Mouse (Mus musculus) midbrain, postnatal 0 days (tissue): ENCODE results near the gene Galnt9. TPM values are rescaled to one million over a fixed set of nuclear protein-coding genes. Genes with fewer than 3 reads are reported as not detected.

ENCODE experiments used
- ATAC-seq: fragments of 200-750 bp; cut with Nextera tagmentation; 2 replicates; pipeline ENCODE4 v1.8.0; 2017; ENCODE audit warnings: moderate number of reproducible peaks, mild to moderate bottlenecking, moderate TSS enrichment, moderate library complexity; ENCODE audit not compliant: low FRiP score
- DNase-seq: peaks from one replicate; pipeline ENCODE4 v3.0.0-alpha.2; 2015; ENCODE audit warnings: low spot score
- H3K27ac ChIP-seq: fragments of 300-500 bp; sonication (generic); 2 replicates; pipeline ENCODE4 v1.5.1; 2014; ENCODE audit warnings: low read depth, mild to moderate bottlenecking, low read length, mixed read lengths
- H3K27me3 ChIP-seq: fragments of 300-500 bp; sonication (generic); 2 replicates; pipeline ENCODE4 v1.6.1; 2014; ENCODE audit warnings: low read length, control low read depth, mixed read lengths; ENCODE audit not compliant: insufficient read depth
- H3K36me3 ChIP-seq: fragments of 300-500 bp; sonication (generic); 2 replicates; pipeline ENCODE4 v1.6.1; 2014; ENCODE audit warnings: low read length, control low read depth, mixed read lengths; ENCODE audit not compliant: insufficient read depth
- H3K4me1 ChIP-seq: fragments of 300-500 bp; sonication (generic); 2 replicates; pipeline ENCODE4 v1.6.1; 2014; ENCODE audit warnings: mild to moderate bottlenecking, control low read depth, antibody characterized with exemption, low read length, mixed read lengths; ENCODE audit not compliant: insufficient read depth
- H3K4me2 ChIP-seq: fragments of 300-500 bp; sonication (generic); 2 replicates; pipeline ENCODE4 v1.6.1; 2014; ENCODE audit warnings: low read depth, mild to moderate bottlenecking, low read length, mixed read lengths; ENCODE audit not compliant: poor library complexity, severe bottlenecking
- H3K4me3 ChIP-seq: fragments of 300-500 bp; sonication (generic); 2 replicates; pipeline ENCODE4 v1.5.1; 2014; ENCODE audit warnings: low read depth, mild to moderate bottlenecking, low read length, moderate library complexity
- H3K9ac ChIP-seq: fragments of 300-500 bp; sonication (generic); replicated peaks from 2 replicates; pipeline ENCODE4 v1.6.1; 2014; ENCODE audit warnings: mild to moderate bottlenecking, low read length, moderate library complexity, mixed read lengths; ENCODE audit not compliant: poor library complexity, severe bottlenecking
- H3K9me3 ChIP-seq: fragments of 300-500 bp; sonication (generic); 2 replicates; pipeline ENCODE4 v1.6.1; 2016; ENCODE audit warnings: low read length, control low read depth
- CTCF ChIP-seq: IDR thresholded peaks from 2 replicates; pipeline ENCODE4 v1.5.1; 2016; ENCODE audit warnings: antibody characterized with exemption, mild to moderate bottlenecking
- WGBS: fragments of 180-500 bp; shearing (Covaris S2); extraction: QIAGEN DNeasy Blood & Tissue Kit; methylation state at CpG from one replicate; pipeline ENCODE4 v1.1.7; 2014; 5-methylcytosine and 5-hydroxymethylcytosine counted together
- polyA plus RNA-seq: library from polyadenylated mRNA; unstranded; fragments of >200 nt; fragmentation: Nextera tagmentation; extraction: Ambion mirVana; gene quantifications from 2 replicates; pipeline ENCODE4 v1.2.1, GENCODE M21; 2015
- total RNA-seq: library from RNA; depleted of rRNA; stranded (reverse); fragments of >200 nt; gene quantifications from 2 replicates; pipeline ENCODE4 v1.2.3, GENCODE M21; 2014

Gene Galnt9
- total and polyA plus RNA-seq, 2 experiments from 2014 or later: 23.1 to 34.0 TPM

DNA sequence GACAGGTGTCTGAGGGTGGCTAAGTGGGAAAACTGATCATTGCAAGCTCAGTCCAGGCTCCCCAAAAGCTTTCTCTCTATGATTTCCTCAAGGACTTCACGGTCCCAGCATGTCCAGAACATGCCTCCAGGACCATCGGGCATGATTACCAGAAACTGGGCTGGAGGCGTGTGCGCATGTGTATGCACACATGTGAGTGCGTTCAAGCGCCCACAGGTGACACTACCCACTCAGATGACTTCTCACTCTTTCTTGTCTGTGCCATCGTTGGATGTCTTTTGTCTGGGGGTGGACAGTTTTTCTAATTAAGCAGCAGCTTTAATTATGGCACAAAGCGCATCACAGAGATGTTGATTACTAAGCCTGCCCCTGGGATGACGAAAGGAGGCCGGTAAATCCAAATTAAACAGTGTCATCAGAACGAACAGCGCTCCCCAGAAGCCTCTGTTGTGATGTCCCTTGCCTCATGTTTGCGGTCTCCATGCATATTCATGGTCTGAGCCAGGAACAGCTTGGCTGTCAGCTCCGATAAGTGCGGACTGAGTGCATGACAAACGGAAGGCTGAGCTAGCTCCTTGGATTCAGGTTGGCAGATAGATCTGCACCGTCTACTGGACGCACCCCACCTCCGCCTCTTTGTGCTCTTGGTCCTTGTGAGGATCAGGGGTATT lies 36.5 kb downstream of the Galnt9 start:
- DNase-seq: peak; percentile 61
- TF ChIP-seq CTCF: no peak
- H3K4me2 ChIP-seq: no peak overlapping the region

GRCm38 (mm10) chr5:110582647-110583538 lies 38.7 kb downstream of the Galnt9 start:
- no peak overlapping the region for H3K9ac ChIP-seq
- H3K4me3 ChIP-seq: no peak overlapping the region
- no peaks in the 10 kb centered on the region for H3K27me3 ChIP-seq
- H3K4me1 ChIP-seq: no peaks in the 10 kb centered on the region
- ATAC-seq: no peak
- H3K36me3 ChIP-seq: peaks cover 4% of the 10 kb centered on the region; the same call in 1 of the 2 replicates
- DNase-seq: peak; percentile 54
- no peak overlapping the region for H3K27ac ChIP-seq
- no peak for TF ChIP-seq CTCF
- 68% methylated on average over 10 of the region's 10 CpGs for WGBS
- H3K9me3 ChIP-seq: no peaks in the 10 kb centered on the region
- H3K4me2 ChIP-seq: no peak overlapping the region

More for the DNA sequence above, 36.5 kb downstream of the Galnt9 start:
- Histone ChIP-seq H3K9ac (no peak overlapping the region), H3K27ac (no peak overlapping the region), H3K36me3 (peaks cover 4% of the 10 kb centered on the region; the same call in 1 of the 2 replicates), H3K4me3 (no peak overlapping the region), H3K4me1 (no peaks in the 10 kb centered on the region), H3K27me3 (no peaks in the 10 kb centered on the region), H3K9me3 (no peaks in the 10 kb centered on the region)
- 45% methylated on average over 19 of the region's 19 CpGs for WGBS
- ATAC-seq: peak; percentile 52; the same call in 1 of the 2 replicates

DNA sequence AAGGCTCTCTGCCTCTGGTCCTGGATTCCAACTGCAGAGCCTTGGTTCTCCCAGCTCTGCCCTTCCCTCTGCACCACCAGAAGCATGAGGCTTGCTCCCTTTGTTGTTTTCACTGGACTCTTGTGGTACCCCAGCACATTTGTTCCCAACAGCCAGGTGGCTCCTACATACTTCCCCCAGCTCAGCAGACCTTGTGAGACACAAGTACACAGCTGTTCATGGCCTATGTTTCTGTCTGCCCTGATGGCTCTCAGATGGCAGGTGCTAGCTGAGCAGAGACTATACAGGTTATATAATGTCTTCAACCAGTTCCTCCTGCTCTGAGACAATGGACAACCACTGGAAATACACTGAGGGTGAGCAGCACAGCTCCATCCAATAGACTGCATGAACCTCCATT lies 43.3 kb downstream of the Galnt9 start:
- H3K4me2 ChIP-seq: no peak overlapping the region
- TF ChIP-seq CTCF: no peak
- no peaks in the 10 kb centered on the region for H3K4me1 ChIP-seq
- no peak overlapping the region for H3K4me3 ChIP-seq
- no peak for DNase-seq
- no peaks in the 10 kb centered on the region for H3K27me3 ChIP-seq
- no peak overlapping the region for H3K9ac ChIP-seq
- ATAC-seq: no peak
- no peak overlapping the region for H3K27ac ChIP-seq
- peaks cover 7% of the 10 kb centered on the region for H3K36me3 ChIP-seq
- H3K9me3 ChIP-seq: no peaks in the 10 kb centered on the region

DNA sequence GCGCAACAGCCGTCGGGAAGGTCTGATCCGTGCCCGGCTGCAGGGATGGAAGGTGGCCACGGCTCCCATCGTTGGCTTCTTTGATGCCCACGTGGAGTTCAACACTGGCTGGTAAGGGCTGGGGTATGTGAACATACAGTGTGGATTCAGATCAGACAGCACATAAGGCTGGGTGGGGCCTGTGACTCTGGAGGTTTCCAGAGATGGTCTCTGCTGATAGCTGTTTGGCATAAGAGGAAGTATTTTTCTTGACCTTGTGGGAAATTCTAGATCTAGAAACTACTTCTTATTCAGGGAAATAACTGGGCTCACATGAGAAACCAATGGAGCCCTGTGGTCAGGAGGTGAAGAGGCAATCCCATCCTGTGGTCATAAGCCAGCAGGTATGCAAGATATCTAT lies 45.7 kb downstream of the Galnt9 start:
- 95% methylated on average over 8 of the region's 8 CpGs for WGBS
- Histone ChIP-seq H3K9ac (no peak overlapping the region), H3K36me3 (peaks cover 7% of the 10 kb centered on the region), H3K4me2 (no peak overlapping the region), H3K9me3 (no peaks in the 10 kb centered on the region), H3K4me1 (no peaks in the 10 kb centered on the region), H3K27me3 (no peaks in the 10 kb centered on the region), H3K27ac (no peak overlapping the region), H3K4me3 (no peak overlapping the region)
- ATAC-seq (no peak), DNase-seq (no peak)
- no peak for TF ChIP-seq CTCF

DNA sequence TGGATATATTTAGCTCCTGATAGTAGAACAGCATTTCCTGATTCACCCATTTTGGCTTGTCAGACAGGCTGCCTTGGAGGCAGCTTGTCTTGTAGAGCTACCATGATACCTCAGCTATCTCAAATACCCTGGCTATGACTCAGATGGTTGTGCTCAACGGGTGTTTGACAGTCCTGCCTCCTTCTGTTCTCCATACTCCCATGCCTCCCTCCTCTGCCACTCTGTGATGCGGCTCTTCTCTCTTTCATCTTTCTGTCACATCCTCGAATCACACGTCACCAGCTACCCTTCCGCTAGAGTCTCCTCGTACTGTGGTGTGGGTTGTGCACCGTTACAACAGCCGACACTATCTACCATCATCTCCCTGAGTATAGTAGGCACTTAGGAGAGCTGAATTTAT lies 50.3 kb downstream of the Galnt9 start:
- Histone ChIP-seq H3K27me3 (no peaks in the 10 kb centered on the region), H3K4me2 (no peak overlapping the region), H3K9me3 (no peaks in the 10 kb centered on the region), H3K4me3 (no peak overlapping the region), H3K27ac (no peak overlapping the region), H3K9ac (no peak overlapping the region), H3K36me3 (peaks cover 7% of the 10 kb centered on the region), H3K4me1 (no peaks in the 10 kb centered on the region)
- no peak for DNase-seq
- no peak for ATAC-seq
- TF ChIP-seq CTCF: no peak
- 86% methylated on average over 8 of the region's 8 CpGs for WGBS

GRCm38 (mm10) chr5:110595341-110595740 lies 51.2 kb downstream of the Galnt9 start:
- Histone ChIP-seq H3K9me3 (no peaks in the 10 kb centered on the region), H3K4me2 (no peak overlapping the region), H3K27me3 (no peaks in the 10 kb centered on the region), H3K4me3 (no peak overlapping the region), H3K27ac (no peak overlapping the region), H3K4me1 (no peaks in the 10 kb centered on the region), H3K9ac (no peak overlapping the region), H3K36me3 (peaks cover 2% of the 10 kb centered on the region)
- ATAC-seq (no peak), DNase-seq (no peak)
- no peak for TF ChIP-seq CTCF
- WGBS: 94% methylated on average over 10 of the region's 10 CpGs
